Mouse (Mus musculus) small intestine, adult 2 months (tissue): ENCODE results near the gene Dcdc2b.

Experiments used
- CTCF ChIP-seq: fragments of 200-500 bp; IDR thresholded peaks from 2 replicates; pipeline ENCODE4 v1.5.1; 2012; ENCODE audit warnings: low read depth, mild to moderate bottlenecking, control low read depth, inconsistent platforms, low read length, moderate library complexity, mixed read lengths; ENCODE audit not compliant: insufficient replicate concordance, insufficient read length; ENCODE audit errors: extremely low read depth
- POLR2A ChIP-seq: fragments of 200-500 bp; IDR thresholded peaks from 2 replicates; pipeline ENCODE4 v1.6.1; 2012; ENCODE audit warnings: low read depth, mild to moderate bottlenecking, control low read depth, inconsistent platforms, low read length, moderate library complexity

DNA sequence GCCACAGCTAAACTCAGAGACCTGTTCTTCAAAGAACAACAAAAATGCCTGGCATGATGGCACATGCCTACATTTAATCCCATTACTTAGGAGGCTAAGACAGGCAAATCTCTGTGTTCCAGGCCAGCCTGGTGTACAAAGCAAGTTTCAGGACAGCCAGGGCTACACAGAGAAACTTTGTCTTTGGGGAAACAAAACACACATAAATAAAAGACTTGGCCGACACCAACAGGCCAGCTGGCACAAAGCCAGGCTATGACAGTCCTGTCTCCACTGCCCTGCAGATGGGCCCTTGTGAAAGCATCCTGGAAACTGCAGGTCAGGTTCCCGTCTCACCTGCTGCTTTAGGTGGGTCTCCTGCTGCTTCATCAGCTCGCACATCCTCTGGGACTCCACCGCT lies 16.9 kb upstream of the Dcdc2b start:
- TF ChIP-seq POLR2A (no peak), CTCF (no peak)
